ENCODE assay signal across 24 mouse cellular contexts in the genomic region with DNA sequence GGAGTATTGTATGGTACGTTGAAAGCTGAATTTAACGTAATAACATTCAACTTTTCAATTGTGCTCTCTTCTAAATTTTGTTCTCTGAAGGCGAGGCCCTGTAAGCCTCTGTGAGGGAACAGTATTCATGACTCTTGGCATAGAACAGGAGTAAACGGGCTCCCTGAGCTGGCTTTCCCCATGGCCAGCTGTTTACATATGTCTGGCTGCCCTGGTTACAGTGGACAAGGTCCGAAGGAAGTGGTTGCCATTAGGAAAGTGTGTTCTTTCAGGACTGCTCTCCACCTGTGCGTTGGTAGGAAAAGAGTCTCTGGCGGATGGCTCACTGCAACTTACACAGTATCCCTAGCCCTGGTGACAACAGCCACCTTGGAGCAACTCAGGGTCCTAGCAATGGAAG.
"Had no signal": no experiment of that assay in that cellular context is flagged by ENCODE, and none has a peak within 500 bp of the region (broad histone marks: within the 10 kb centered on the region; RNA-seq: fewer than 3 reads in every experiment).

No protein-coding gene starts in this region.

- H3K27ac ChIP-seq: heart, adult 2 months; heart, embryonic 13.5 days; heart, embryonic 15.5 days; hindbrain, embryonic 13.5 days; hindbrain, embryonic 15.5 days; hindbrain, postnatal 0 days; kidney, embryonic 15.5 days; kidney, postnatal 0 days; left cerebral cortex, adult 2 months; limb, embryonic 10.5 days; limb, embryonic 12.5 days; liver, embryonic 14.5 days had no signal

- ATAC-seq: hindbrain, postnatal 0 days; intestine, embryonic 16.5 days had no signal

- H3K9me3 ChIP-seq: heart, embryonic 13.5 days; heart, embryonic 15.5 days; hindbrain, embryonic 13.5 days; hindbrain, embryonic 15.5 days; kidney, embryonic 15.5 days; limb, embryonic 10.5 days; limb, embryonic 12.5 days had no signal

- H3K36me3 ChIP-seq: heart, embryonic 13.5 days; heart, embryonic 15.5 days; hindbrain, embryonic 13.5 days; hindbrain, embryonic 15.5 days; kidney, embryonic 15.5 days; limb, embryonic 10.5 days; limb, embryonic 12.5 days had no signal

- H3K4me2 ChIP-seq: heart, embryonic 11.5 days; heart, embryonic 13.5 days; heart, embryonic 15.5 days; hindbrain, embryonic 13.5 days; hindbrain, embryonic 15.5 days; kidney, embryonic 15.5 days; limb, embryonic 12.5 days had no signal

- H3K27me3 ChIP-seq: heart, embryonic 13.5 days; heart, embryonic 15.5 days; hindbrain, embryonic 13.5 days; hindbrain, embryonic 15.5 days; kidney, embryonic 15.5 days; limb, embryonic 12.5 days had no signal

- H3K9ac ChIP-seq: heart, embryonic 13.5 days; heart, embryonic 15.5 days; hindbrain, embryonic 13.5 days; hindbrain, embryonic 15.5 days; kidney, embryonic 15.5 days; limb, embryonic 12.5 days; liver, embryonic 14.5 days had no signal

- H3K4me1 ChIP-seq: hindbrain, embryonic 13.5 days; hindbrain, embryonic 15.5 days; kidney, embryonic 15.5 days; limb, embryonic 10.5 days; limb, embryonic 12.5 days had no signal

- DNase-seq: gastrocnemius, postnatal 14 days; gastrocnemius, postnatal 36 days; heart, adult 11 months; heart, adult 2 months; heart, postnatal 14 days; heart, postnatal 36 days; kidney, adult 11 months; kidney, adult 2 months; kidney, adult 9 months; kidney, postnatal 14 days; kidney, postnatal 36 days had no signal

- H3K4me3 ChIP-seq: heart, adult 2 months; heart, embryonic 13.5 days; heart, embryonic 15.5 days; hindbrain, embryonic 13.5 days; hindbrain, embryonic 15.5 days; kidney, embryonic 15.5 days; left cerebral cortex, adult 2 months; limb, embryonic 10.5 days; limb, embryonic 12.5 days had no signal
